Mouse (Mus musculus) small intestine, adult 2 months (tissue): ENCODE data around the gene Mat2b.

Experiments
- CTCF ChIP-seq: fragments of 200-500 bp; IDR thresholded peaks from 2 replicates; pipeline ENCODE4 v1.5.1; 2012; ENCODE audit warnings: low read depth, mild to moderate bottlenecking, control low read depth, inconsistent platforms, low read length, moderate library complexity, mixed read lengths; ENCODE audit not compliant: insufficient replicate concordance, insufficient read length; ENCODE audit errors: extremely low read depth
- POLR2A ChIP-seq: fragments of 200-500 bp; IDR thresholded peaks from 2 replicates; pipeline ENCODE4 v1.6.1; 2012; ENCODE audit warnings: low read depth, mild to moderate bottlenecking, control low read depth, inconsistent platforms, low read length, moderate library complexity

- no peak for TF ChIP-seq POLR2A
- TF ChIP-seq CTCF: no peak
Observed at GRCm38 (mm10) chr11:40718324-40718723, 23.3 kb upstream of the Mat2b start.
